Mouse (Mus musculus): ENCODE data around the gene Tatdn2.
"Not testable (repeated sequence)": the region's sequence is repeated elsewhere in the genome, so short reads cannot be mapped to it uniquely, and the experiment has no call there.

Tatdn2 gene

DNA sequence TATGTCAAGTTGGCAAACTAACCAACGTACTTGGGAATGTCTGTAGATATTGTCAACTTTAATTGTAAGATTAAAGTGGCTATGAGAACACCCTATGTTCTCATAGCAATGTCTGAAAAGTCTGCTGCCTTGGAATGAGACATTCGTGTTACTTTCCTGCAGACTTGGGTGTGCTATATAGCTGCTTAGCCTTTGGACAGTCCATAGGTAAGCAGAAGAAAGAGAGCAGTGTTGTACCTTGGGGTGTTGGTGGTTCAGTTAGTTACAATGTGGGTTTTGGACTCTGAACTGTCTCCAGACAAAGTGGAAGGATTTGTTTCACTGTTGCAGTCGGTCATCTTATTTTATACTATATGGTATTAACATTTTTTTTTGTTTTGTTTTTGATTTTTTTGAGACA lies 15.9 kb downstream of the Tatdn2 start:
- DNase-seq (ENCODE audit: low read depth in 2 of 2, low spot score in 2 of 2) = no peak

DNA sequence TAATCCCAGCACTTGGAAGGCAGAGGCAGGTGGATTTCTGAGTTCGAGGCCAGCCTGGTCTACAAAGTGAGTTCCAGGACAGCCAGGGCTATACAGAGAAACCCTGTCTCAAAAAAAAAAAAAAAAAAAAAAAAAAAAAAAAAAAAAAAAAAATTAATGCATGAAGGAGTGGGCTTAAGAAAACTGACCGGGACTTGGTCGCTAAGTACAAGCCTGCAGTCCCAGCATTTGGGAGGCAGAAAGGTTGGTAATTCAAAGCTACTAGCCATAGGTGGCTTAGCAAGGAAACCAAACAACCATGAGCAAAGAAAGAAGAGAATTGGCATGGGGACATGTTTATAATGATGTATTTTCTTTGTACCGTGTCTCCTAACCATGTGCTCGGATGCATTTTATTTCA lies 16.5 kb downstream of the Tatdn2 start:
- not testable (repeated sequence) for DNase-seq (ENCODE audit: low read depth in 2 of 2, low spot score in 2 of 2)

DNA sequence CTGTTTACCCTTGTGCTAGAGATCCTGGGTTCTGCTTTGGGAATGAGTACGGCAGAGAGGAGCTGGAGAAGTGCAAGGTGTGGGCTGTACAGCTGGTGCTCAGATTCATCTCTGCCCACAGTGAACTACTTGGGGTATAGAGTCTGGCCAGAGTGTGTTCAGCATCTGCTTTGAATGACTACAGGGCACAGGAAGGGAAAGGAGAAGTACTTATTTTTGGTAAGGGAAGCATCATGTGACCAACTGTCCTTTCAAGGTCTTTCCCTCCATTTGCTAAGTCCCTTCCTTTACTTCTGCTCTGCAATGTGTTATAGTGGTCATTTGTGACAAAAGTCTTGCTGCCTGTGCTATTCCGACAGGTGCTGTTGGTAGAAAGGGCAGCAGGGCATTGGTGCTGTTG lies 17.4 kb downstream of the Tatdn2 start:
- DNase-seq (ENCODE audit: low read depth in 2 of 2, low spot score in 2 of 2) = no peak

DNA sequence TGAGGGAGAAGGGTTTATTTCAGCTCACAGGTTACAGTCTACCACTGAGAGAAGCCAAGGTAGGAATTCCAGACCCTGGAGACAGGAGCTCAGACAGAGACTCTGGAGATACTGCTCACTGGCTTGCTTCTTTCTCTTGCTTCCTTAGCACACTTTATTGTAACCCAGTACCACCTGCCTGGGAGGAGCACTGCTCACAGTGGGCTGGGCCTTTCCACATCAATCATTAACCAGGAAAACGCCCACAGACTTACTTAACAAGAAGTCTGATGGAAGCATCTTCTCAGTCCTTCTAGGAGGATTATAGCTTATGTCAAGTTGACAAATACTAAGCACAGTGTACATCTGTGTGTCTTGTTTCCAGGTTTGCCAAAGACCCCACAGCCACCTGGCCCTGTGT lies 17.9 kb downstream of the Tatdn2 start:
- DNase-seq (ENCODE audit: low read depth in 2 of 2, low spot score in 2 of 2) = no peak

DNA sequence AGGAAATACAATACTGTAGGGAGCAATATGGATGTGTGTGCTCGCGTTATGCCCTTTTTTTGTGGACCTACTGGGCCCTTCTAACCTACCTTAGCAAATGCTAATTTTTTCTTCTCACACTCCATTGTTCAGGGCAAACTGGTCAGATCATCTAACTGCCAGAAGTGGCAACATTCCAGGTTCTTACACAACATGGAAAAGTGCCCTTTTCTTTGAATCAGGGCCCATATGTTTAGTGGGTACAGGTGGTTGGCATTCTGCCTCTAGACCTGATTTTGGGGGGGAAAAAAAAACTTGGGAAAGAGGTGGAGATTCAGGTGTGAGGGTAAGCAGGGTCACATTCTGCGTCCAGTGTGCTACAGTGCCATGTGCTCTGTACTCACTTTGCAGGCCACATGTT lies 20.7 kb downstream of the Tatdn2 start:
- no peak for DNase-seq (ENCODE audit: low read depth in 2 of 2, low spot score in 2 of 2)

DNA sequence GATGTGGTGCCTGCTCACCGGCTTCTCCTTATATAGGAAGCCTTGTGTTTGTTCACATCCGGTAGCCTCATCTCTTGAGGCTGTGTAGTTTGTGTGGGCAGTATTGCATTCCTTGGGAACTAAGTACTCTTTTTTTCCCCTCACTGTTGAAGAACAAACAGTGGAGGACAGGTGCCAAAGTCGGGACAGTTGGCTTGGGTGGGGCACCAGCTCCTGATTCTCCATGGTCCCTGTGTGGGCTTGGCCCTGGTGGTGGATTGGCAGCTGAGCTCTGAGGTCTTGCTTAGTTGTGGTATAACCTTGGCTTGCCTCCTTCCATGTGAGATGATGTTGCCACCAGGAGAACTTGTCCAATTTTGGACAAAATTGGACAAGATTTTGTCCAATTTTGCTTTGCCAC lies 23.0 kb downstream of the Tatdn2 start, which contains the start of gene Ghrl:
TSS of gene Ghrl (minus strand) at position 3 of the 400 bp plus-strand sequence.
- no peak for DNase-seq (ENCODE audit: low read depth in 2 of 2, low spot score in 2 of 2)

DNA sequence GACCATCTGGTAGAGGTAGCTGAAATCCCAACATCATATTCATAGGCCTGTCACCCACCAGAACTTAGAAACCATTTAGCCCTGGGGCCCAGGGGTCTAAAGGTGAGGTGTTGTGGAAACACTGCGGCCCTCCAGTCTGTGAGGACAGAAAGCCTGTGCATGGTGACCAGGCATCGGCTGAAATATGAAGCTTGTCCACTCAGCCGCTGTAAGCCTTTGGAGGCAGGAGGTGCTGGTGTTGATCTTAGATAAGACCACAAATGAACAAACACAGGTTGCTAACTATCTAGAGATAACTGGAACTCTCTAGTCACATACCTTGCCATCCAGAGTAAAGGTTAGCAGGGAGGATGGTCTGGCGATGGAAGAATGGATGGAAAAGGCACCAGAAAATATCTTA lies 24.2 kb downstream of the Tatdn2 start:
- no peak for DNase-seq (ENCODE audit: low read depth in 2 of 2, low spot score in 2 of 2)

- DNase-seq (ENCODE audit: low read depth in 2 of 2, low spot score in 2 of 2) = no peak
These were observed 31.3 kb downstream of the Tatdn2 start for GRCm38 (mm10) chr6:113728181-113728580.

- no peak for DNase-seq (ENCODE audit: low read depth in 2 of 2, low spot score in 2 of 2)
These were observed 34.4 kb downstream of the Tatdn2 start for GRCm38 (mm10) chr6:113731296-113731695.

DNA sequence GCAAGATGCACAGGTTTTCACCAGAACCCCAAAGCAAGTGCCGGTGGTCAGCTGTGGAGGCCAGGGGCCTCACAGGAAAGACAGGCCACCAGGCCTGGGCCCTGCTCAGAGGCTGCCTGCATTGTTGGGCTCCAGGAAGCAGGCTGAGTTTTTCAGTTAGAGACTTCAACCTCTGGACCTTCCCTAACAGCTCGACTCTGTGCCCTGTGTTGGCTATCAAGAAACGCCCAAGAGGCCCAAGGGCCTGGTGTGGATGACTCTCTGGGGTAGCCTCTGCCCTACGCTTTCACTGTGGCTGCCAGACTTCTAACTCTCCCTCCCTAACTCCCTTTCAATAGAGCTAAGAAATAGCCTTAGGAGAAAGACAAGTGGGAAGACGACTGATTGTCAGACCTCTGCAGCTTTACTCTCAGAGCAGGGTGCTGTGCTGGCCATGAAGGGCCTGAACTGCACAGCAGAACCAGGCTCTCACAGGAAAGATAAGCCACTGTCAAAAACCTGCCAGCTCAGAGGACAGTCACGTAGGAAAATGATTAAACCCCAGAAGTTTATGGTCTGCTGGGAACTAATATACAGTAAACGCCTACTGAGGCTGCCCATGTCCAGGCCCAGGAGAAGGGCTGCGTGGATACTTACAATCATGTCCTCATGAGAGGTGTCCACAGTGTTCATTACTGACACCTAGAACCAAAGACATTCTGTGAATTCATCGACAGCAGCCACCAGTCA lies 40.6 kb downstream of the Tatdn2 start:
- no peak for DNase-seq (ENCODE audit: low read depth in 2 of 2, low spot score in 2 of 2)

DNA sequence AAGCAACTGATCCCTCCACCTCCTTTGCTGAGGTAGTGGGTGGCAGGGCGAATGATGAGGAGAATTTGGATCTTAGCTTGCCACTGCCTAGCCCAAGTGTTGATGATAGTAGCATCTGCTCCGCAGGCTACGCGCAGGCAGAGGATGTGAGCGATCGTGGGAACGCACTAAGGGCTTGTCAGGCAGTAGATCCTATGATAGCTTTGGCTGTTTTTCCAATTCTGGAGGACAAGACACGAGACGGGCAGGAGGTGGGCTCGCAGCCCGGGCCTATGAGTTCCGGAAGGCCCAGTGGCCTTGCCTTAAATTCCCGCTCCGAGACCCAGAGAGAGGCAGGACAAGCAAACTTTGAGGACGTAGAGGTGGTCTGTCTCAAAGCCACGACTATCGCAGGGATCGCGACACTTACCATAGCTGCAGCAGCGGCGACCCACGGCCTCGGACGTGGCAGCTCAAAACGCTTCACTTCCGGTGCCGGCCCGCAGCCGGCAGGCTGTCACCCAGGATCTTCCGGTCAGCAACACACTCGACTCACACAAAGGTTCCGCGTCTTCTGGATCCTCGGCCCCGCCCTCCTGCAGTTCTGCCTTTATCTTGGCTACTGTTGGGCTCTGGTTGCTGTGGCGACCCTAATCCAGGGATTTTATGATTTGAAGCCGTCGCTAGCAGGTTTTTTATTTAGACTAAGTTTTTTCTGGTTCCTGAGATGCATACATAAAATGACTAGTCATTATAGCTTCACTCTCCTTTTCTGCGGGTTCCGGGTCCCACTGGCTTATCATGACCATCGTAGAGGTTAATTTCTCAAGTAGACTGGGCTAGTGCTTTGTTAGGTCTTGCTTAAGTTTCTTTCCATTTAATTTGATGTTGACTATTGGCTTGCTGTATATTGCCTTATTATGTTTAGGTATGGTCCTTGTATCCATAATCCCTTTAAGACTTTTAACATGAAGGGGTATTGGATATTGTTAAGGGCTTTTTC lies 43.7 kb downstream of the Tatdn2 start, which contains the start of gene Sec13:
TSS of gene Sec13 (minus strand) at position 508 of the 982 bp plus-strand sequence.
- DNase-seq (ENCODE audit: low read depth in 2 of 2, low spot score in 2 of 2) = peak; percentile 80 to 84

DNA sequence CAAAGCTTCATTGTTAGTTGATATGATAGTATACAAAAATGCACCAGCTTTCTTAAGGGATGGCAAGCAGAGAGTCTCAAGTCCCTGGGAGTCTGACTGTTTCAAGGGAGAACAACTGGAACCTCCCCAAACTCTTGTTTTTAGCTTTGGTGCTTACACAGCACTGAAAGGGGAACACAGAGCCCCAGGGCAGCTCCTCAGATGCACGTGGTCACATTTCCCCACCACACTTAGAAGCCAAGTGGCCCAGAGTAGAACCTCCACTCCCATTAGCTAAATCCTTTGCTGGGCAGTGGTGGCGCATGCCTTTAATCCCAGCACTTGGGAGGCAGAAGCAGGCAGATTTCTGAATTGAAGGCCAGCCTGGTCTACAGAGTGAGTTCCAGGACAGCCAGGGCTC lies 44.6 kb downstream of the Tatdn2 start:
- no peak for DNase-seq (ENCODE audit: low read depth in 2 of 2, low spot score in 2 of 2)

DNA sequence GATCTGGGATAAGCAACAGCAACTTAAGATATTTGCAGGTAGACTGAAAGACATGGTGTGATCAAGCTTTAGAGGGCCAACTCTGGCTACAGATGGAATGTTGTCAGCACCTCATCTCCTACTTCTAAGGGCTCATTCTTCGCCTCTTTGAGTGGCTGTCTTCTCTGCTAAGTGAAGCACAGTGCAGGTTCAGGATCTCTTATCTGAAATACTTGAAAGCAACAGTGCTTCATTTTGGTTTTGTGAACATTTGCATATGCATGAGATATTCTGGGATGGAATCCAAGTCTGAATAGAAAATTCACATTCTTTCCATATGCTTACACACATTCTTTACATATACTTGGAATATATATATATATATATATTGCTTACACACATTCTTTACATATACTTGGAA lies 45.5 kb downstream of the Tatdn2 start:
- DNase-seq (ENCODE audit: low read depth in 2 of 2, low spot score in 2 of 2) = no peak

- no peak for DNase-seq (ENCODE audit: low read depth in 2 of 2, low spot score in 2 of 2)
These were observed 46.3 kb downstream of the Tatdn2 start for GRCm38 (mm10) chr6:113743111-113743510.

DNA sequence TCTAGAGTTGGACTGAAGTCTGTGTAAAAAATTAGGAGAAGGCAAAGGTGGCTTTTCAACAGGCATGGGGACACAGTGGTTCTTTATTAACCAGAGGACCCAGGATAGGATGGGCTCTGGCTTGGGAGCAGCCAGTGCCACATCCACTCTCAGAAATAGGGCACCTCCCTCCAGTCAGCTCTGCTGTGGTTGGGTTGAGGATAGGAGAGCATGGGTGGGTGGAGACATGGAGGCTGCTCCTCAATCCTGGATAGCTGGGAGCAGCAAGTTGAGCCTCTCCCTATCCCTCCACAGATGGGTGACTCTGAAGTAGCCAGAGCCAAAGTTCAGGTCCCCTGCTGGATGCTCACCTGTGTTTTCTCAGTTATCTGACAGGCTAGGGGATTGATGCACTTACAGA lies 48.3 kb downstream of the Tatdn2 start:
- DNase-seq (ENCODE audit: low read depth in 2 of 2, low spot score in 2 of 2) = no peak

- DNase-seq (ENCODE audit: low read depth in 2 of 2, low spot score in 2 of 2) = no peak
These were observed 50.4 kb downstream of the Tatdn2 start for GRCm38 (mm10) chr6:113747284-113747683.

- DNase-seq (ENCODE audit: low read depth in 2 of 2, low spot score in 2 of 2) = no peak
These were observed 51.5 kb downstream of the Tatdn2 start for GRCm38 (mm10) chr6:113748351-113748750.

- DNase-seq (ENCODE audit: low read depth in 2 of 2, low spot score in 2 of 2) = peak in 1 of 2 experiments; percentile 16
These were observed 52.4 kb downstream of the Tatdn2 start for GRCm38 (mm10) chr6:113749119-113749685.
